Mouse (Mus musculus) lung, postnatal 0 days (tissue): ENCODE measurements around the gene Lrriq4. TPM values are rescaled to one million over a fixed set of nuclear protein-coding genes. Genes with fewer than 3 reads are reported as not detected.

ENCODE experiments used
- ATAC-seq: fragments of 200-750 bp; cut with Nextera tagmentation; 2 replicates; pipeline ENCODE4 v1.8.0; 2017; ENCODE audit warnings: moderate library complexity
- DNase-seq: peaks from one replicate; pipeline ENCODE4 v3.0.0-alpha.2; 2016; ENCODE audit warnings: low spot score
- H3K27ac ChIP-seq: fragments of 300-500 bp; sonication (generic); 2 replicates; pipeline ENCODE4 v1.5.1; 2014; ENCODE audit warnings: antibody characterized with exemption, mild to moderate bottlenecking, low read length, mixed read lengths
- H3K27me3 ChIP-seq: fragments of 300-500 bp; sonication (generic); replicated peaks from 2 replicates; pipeline ENCODE4 v1.6.1; 2014; ENCODE audit warnings: low read length, mixed read lengths; ENCODE audit not compliant: insufficient read depth
- H3K36me3 ChIP-seq: fragments of 300-500 bp; sonication (generic); 2 replicates; pipeline ENCODE4 v1.6.1; 2014; ENCODE audit warnings: low read length, mixed read lengths; ENCODE audit not compliant: insufficient read depth
- H3K4me1 ChIP-seq: fragments of 300-500 bp; sonication (generic); 2 replicates; pipeline ENCODE4 v1.6.1; 2014; ENCODE audit warnings: antibody characterized with exemption, low read depth, low read length, mixed read lengths; ENCODE audit not compliant: insufficient read depth
- H3K4me2 ChIP-seq: fragments of 300-500 bp; sonication (generic); replicated peaks from 2 replicates; pipeline ENCODE4 v1.6.1; 2014; ENCODE audit warnings: low read depth, mild to moderate bottlenecking, low read length, moderate library complexity, mixed read lengths
- H3K4me3 ChIP-seq: fragments of 300-500 bp; sonication (generic); 2 replicates; pipeline ENCODE4 v1.5.1; 2014; ENCODE audit warnings: low read depth, low read length
- H3K9ac ChIP-seq: fragments of 300-500 bp; sonication (generic); replicated peaks from 2 replicates; pipeline ENCODE4 v1.6.1; 2014; ENCODE audit warnings: low read depth, mild to moderate bottlenecking
- H3K9me3 ChIP-seq: fragments of 300-500 bp; sonication (generic); 2 replicates; pipeline ENCODE4 v1.6.1; 2016; ENCODE audit warnings: low read length, mixed read lengths
- CTCF ChIP-seq: IDR thresholded peaks from 2 replicates; pipeline ENCODE4 v1.5.1; 2016; ENCODE audit warnings: antibody characterized with exemption, mild to moderate bottlenecking
- EP300 ChIP-seq: IDR thresholded peaks from 2 replicates; pipeline ENCODE4 v1.6.1; 2016; ENCODE audit warnings: antibody characterized with exemption, mild to moderate bottlenecking, control low read depth
- WGBS: fragments of 180-500 bp; shearing (Covaris S2); extraction: QIAGEN DNeasy Blood & Tissue Kit; methylation state at CpG from one replicate; pipeline ENCODE4 v1.1.7; 2014; 5-methylcytosine and 5-hydroxymethylcytosine counted together
- polyA plus RNA-seq: library from polyadenylated mRNA; unstranded; fragments of >200 nt; fragmentation: Nextera tagmentation; extraction: Ambion mirVana; gene quantifications from 2 replicates; pipeline ENCODE4 v1.2.1, GENCODE M21; 2015

The Lrriq4 gene
- not detected in 2 replicates for polyA plus RNA-seq

DNA sequence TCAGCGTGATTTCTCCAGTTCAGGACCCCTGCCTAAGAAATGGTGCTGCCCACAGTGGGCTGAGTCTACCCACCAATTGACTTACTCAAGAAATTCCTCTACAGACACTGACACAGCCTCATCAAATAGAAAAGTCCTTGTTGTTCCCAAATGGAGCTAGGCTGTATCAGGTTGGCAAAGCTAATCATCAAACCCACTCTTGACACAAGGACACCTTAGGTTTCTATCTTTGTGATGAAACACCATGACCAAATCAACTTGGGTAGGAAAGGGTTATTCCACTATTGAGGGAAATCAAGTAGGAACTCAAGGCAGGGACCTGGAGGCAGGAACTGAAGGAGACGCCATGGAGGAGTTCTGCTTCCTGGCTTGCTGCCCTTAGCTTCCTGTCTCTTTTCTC, at the start of gene Lrriq4:
Gene Lrriq4, plus strand, starts transcription at position 301 of the 400 bp plus-strand sequence.
- Histone ChIP-seq H3K4me1 (peaks cover 5% of the 10 kb centered on the region; the same call in 1 of the 2 replicates), H3K4me2 (no peak within 1 kb of the TSS), H3K9me3 (no peaks in the 10 kb centered on the region), H3K27ac (no peak within 1 kb of the TSS), H3K9ac (no peak within 1 kb of the TSS), H3K36me3 (no peaks in the 10 kb centered on the region), H3K27me3 (no peaks in the 10 kb centered on the region), H3K4me3 (no peak within 1 kb of the TSS)
- WGBS = 60% methylated on average over 2 of the region's 2 CpGs
- TF ChIP-seq EP300 = no peak
- TF ChIP-seq CTCF = no peak
- DNase-seq (no peak), ATAC-seq (no peak)

DNA sequence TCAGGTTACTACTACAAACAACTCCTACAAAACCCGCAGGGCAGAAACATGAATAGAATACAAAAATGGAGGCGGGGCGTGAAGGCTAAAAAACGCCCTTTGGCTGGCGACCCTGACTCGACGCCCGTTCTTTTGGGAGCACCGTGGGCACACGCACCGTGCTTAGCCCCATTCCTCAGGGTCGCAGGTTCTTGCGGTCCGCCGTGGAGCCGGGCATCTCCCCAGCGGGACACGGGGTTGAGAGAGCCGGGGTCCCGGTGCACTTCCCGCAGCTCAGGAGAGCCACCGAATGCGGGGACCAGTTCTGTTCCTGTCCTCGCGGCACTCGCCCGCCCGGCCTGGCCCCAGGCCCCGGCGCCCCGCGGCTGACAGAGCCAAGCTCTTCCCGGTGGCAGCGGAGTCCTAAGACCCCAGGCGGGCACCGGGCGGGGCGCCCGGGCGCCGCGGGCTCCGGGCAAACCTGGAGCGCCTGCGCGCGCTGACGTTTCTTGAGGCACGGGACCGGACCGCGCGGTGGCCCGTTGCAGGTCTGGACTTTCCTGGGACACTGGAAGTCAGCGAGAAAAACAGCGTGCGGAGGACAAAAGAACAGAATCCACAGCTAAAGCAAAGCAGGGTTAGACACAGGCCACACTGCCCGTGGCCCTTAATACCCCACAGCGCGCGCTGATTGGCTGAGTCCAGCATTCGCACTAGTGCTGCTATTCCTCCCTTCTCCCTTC, 49.0 kb upstream of the Lrriq4 start:
- TF ChIP-seq EP300 = no peak
- no peak for TF ChIP-seq CTCF
- peak; percentile 46 for DNase-seq
- peak; percentile 59 for ATAC-seq
- under 1% methylated on average over 61 of the region's 62 CpGs for WGBS
- H3K4me2 ChIP-seq = peak overlapping the region; percentile 88
- H3K27ac ChIP-seq = no peak overlapping the region
- H3K9ac ChIP-seq = peak overlapping the region; percentile 59
- H3K4me1 ChIP-seq = 0 out of 2 replicates have a peak, but pooled peaks cover 3% of the 10 kb centered on the region
- H3K9me3 ChIP-seq = no peaks in the 10 kb centered on the region
- peak overlapping the region; percentile 77 for H3K4me3 ChIP-seq
- no peaks in the 10 kb centered on the region for H3K27me3 ChIP-seq
- no peaks in the 10 kb centered on the region for H3K36me3 ChIP-seq

DNA sequence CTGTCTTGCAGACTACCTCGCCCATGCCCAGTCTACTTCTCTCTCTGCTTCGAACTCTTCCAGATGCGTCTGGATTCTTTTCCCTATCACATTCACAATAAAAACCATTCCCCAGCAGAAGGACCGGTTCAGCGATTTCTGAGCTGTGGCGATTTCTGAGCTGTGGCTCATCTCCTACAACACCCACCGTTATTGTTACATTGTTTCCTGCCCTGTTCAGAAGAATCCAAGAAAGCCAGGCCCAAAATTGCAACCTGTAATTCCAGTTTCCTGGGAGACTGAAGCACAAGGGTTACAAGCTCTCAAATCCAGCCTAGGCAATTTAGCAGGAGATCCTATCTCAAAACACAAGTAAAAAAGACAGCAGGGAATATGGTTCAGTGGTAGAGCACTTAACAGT, 47.0 kb upstream of the Lrriq4 start:
- no peak for ATAC-seq
- Histone ChIP-seq H3K27me3 (no peaks in the 10 kb centered on the region), H3K4me2 (no peak overlapping the region), H3K27ac (no peak overlapping the region), H3K4me3 (no peak overlapping the region), H3K9ac (no peak overlapping the region), H3K9me3 (no peaks in the 10 kb centered on the region), H3K36me3 (no peaks in the 10 kb centered on the region), H3K4me1 (0 out of 2 replicates have a peak, but pooled peaks cover 3% of the 10 kb centered on the region)
- TF ChIP-seq EP300 (no peak), CTCF (no peak)
- no peak for DNase-seq
- WGBS = 85% methylated on average over 7 of the region's 7 CpGs

DNA sequence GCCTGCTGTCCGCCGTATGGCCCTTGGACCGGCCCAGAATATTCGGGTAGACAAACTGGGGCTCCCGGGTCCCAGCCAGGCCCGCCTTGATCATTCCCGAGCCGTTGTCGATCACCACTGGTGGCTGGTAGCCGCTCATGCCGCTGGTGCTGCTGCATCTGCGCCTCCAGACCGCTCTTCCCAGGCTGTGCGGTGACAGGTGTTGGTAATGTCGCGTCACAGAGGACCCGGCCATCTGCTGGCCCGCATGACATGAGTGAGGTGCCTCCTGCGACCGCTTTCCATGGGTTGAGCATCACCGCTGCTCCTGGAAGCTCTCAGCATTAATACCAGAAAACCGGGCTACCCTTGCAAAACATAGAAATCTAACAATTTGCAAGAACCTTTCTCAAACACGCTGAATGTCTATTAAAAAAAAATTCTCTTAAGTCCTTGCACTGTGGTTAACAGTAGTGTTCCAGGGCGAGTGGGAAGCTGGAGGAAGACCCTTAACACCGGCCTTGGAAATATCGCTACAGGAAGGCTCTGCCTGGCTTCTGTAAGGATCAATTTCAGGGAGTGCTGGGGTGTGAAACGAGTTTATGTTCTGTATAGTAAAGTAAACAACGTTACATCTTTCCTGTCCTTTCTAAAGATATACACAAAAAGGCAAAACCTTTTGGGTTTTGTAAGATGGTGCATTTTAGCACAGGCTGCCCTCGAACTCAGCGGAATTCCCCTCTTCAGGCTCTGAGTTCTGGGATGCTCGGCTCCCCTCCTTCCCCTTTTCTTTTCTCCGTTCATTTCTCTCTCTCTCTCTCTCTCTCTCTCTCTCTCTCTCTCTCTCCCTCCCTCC, 44.4 kb upstream of the Lrriq4 start, which contains the start of gene Actrt3:
Gene Actrt3, minus strand, starts transcription at position 229 of the 835 bp plus-strand sequence.
- TF ChIP-seq CTCF = no peak
- no peak for TF ChIP-seq EP300
- WGBS = 2% methylated on average over 32 of the region's 32 CpGs
- peak; percentile 17 for DNase-seq
- Histone ChIP-seq H3K9ac (no peak within 1 kb of the TSS; the same call in 1 of the 2 replicates), H3K4me1 (peaks cover 9% of the 10 kb centered on the region; the same call in 1 of the 2 replicates), H3K36me3 (no peaks in the 10 kb centered on the region), H3K4me3 (peak within 1 kb of the TSS; percentile 81), H3K27ac (no peak within 1 kb of the TSS), H3K4me2 (peak within 1 kb of the TSS; percentile 58), H3K27me3 (no peaks in the 10 kb centered on the region), H3K9me3 (no peaks in the 10 kb centered on the region)
- ATAC-seq = no peak

DNA sequence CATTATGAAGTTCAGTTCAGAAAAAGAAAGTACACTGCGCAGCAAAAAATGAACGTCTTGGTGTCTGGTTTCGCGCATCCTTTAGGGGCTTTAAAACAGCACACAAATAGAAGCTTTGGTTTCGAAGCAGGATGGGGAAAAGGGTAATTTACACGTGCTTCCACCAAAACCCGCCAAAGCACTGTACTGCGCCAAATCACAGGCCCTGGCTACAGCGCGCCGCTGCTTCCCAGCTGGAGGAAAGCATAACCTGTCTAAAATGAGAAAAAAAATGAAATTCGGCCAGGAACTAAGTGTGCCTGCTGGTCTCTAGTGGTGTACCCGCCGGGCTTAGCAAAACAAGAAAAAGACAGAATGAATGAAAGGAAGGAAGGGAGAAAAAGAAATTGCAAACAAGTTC, 43.6 kb upstream of the Lrriq4 start:
- DNase-seq (peak; percentile 18), ATAC-seq (no peak)
- Histone ChIP-seq H3K4me3 (peak overlapping the region; percentile 81), H3K27ac (no peak overlapping the region), H3K36me3 (0 out of 2 replicates have a peak, but pooled peaks cover under 1% of the 10 kb centered on the region), H3K27me3 (no peaks in the 10 kb centered on the region), H3K4me2 (peak overlapping the region; percentile 58), H3K4me1 (peaks cover 9% of the 10 kb centered on the region; the same call in 1 of the 2 replicates), H3K9me3 (no peaks in the 10 kb centered on the region), H3K9ac (no peak overlapping the region)
- no peak for TF ChIP-seq EP300
- no peak for TF ChIP-seq CTCF
- WGBS = under 1% methylated on average over 14 of the region's 14 CpGs

DNA sequence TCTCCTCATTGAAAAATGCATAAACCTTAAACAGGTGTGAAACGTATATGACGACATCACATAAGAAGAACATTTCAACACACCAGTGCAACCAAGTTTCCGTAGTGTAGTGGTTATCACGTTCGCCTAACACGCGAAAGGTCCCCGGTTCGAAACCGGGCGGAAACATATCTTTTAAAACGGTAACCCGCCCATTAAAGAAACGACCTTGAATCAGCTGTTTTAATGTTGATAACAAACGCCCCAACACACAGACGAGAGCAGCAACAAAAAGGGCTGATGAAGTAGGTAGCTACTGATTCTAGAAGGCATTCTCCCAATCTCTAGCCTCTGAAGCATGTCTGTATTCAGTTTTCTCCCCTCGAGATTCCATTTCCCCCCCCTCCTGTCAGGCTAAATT, 43.1 kb upstream of the Lrriq4 start:
- TF ChIP-seq CTCF (no peak), EP300 (peak; percentile 54)
- Histone ChIP-seq H3K4me3 (peak overlapping the region; percentile 81), H3K4me2 (peak overlapping the region; percentile 58), H3K27me3 (no peaks in the 10 kb centered on the region), H3K27ac (peak overlapping the region; percentile 34; the same call in 1 of the 2 replicates), H3K9me3 (no peaks in the 10 kb centered on the region), H3K36me3 (peaks cover 4% of the 10 kb centered on the region; the same call in 1 of the 2 replicates), H3K9ac (no peak overlapping the region), H3K4me1 (peaks cover 9% of the 10 kb centered on the region; the same call in 1 of the 2 replicates)
- DNase-seq (peak; percentile 85), ATAC-seq (peak; percentile 11)
- under 1% methylated on average over 17 of the region's 17 CpGs for WGBS
